Mouse (Mus musculus) liver, embryonic 16.5 days (tissue): ENCODE data around the gene Hbb-bh1. TPM values are rescaled to one million over a fixed set of nuclear protein-coding genes. Genes with fewer than 3 reads are reported as not detected.
"Not testable (repeated sequence)": the region's sequence is repeated elsewhere in the genome, so short reads cannot be mapped to it uniquely, and the experiment has no call there.

Experiments
- ATAC-seq: fragments of 200-750 bp; cut with Nextera tagmentation; 2 replicates; pipeline ENCODE4 v1.8.0; 2017; ENCODE audit warnings: low read depth, mild to moderate bottlenecking, moderate number of reproducible peaks, moderate library complexity
- H3K27ac ChIP-seq: fragments of 300-500 bp; sonication (generic); 2 replicates; pipeline ENCODE4 v1.5.1; 2014; ENCODE audit warnings: mild to moderate bottlenecking, low read length
- H3K27me3 ChIP-seq: fragments of 300-500 bp; sonication (generic); 2 replicates; pipeline ENCODE4 v1.6.1; 2014; ENCODE audit warnings: low read depth, low read length, mixed read lengths; ENCODE audit not compliant: control insufficient read depth, insufficient read depth
- H3K36me3 ChIP-seq: fragments of 300-500 bp; sonication (generic); 2 replicates; pipeline ENCODE4 v1.6.1; 2014; ENCODE audit warnings: mild to moderate bottlenecking; ENCODE audit not compliant: control insufficient read depth, insufficient read depth
- H3K4me1 ChIP-seq: fragments of 300-500 bp; sonication (generic); 2 replicates; pipeline ENCODE4 v1.6.1; 2014; ENCODE audit warnings: low read depth, low read length, mixed read lengths; ENCODE audit not compliant: control insufficient read depth
- H3K4me2 ChIP-seq: fragments of 300-500 bp; sonication (generic); 2 replicates; pipeline ENCODE4 v1.6.1; 2014; ENCODE audit warnings: low read depth, low read length, mixed read lengths
- H3K4me3 ChIP-seq: fragments of 300-500 bp; sonication (generic); 2 replicates; pipeline ENCODE4 v1.5.1; 2014; ENCODE audit warnings: low read depth, mild to moderate bottlenecking, low read length
- H3K9ac ChIP-seq: fragments of 300-500 bp; sonication (generic); 2 replicates; pipeline ENCODE4 v1.6.1; 2014; ENCODE audit warnings: low read depth, low read length
- H3K9me3 ChIP-seq: fragments of 300-500 bp; sonication (generic); replicated peaks from 2 replicates; pipeline ENCODE4 v1.6.1; 2016; ENCODE audit warnings: low read length; ENCODE audit not compliant: control insufficient read depth
- WGBS: fragments of 180-500 bp; shearing (Covaris S2); extraction: QIAGEN DNeasy Blood & Tissue Kit; methylation state at CpG from one replicate; pipeline ENCODE4 v1.1.7; 2014; ENCODE audit not compliant: insufficient replicate concordance; 5-methylcytosine and 5-hydroxymethylcytosine counted together
- polyA plus RNA-seq: library from polyadenylated mRNA; unstranded; fragments of >200 nt; fragmentation: Nextera tagmentation; extraction: Ambion mirVana; gene quantifications from 2 replicates; pipeline ENCODE4 v1.2.1, GENCODE M21; 2015

The Hbb-bh1 gene
- polyA plus RNA-seq, 1 experiment from 2014 or later: 24.9 TPM

DNA sequence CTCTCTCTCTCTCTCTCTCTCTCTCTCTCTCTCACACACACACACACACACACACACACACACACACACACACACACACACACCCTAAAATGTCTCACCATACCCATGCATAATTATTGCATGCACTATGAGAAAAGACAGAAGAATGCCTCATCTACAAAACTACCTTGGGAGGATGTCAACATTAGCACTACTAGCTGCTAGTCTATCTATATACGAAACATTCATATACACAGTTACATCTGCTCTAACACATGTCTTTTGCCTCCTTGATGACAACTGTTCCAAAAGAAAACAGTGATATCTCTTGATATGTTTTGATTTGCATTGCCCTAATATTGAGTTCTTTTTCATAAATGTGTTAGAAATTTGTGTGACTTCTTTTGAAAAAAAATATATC, 32.7 kb downstream of the Hbb-bh1 start:
- ATAC-seq: 0 out of 2 replicates have a peak, but pooled peaks have one; percentile 3
- H3K4me2 ChIP-seq: peak overlapping the region; percentile 52
- H3K9ac ChIP-seq: peak overlapping the region; percentile 47
- 54% methylated on average over 1 of the region's 1 CpGs for WGBS
- H3K36me3 ChIP-seq: peaks cover 2% of the 10 kb centered on the region; the same call in 1 of the 2 replicates
- H3K4me1 ChIP-seq: peaks cover 14% of the 10 kb centered on the region
- no peaks in the 10 kb centered on the region for H3K9me3 ChIP-seq
- H3K27ac ChIP-seq: peak overlapping the region; percentile 94
- H3K27me3 ChIP-seq: no peaks in the 10 kb centered on the region
- peak overlapping the region; percentile 44 for H3K4me3 ChIP-seq

- H3K27ac ChIP-seq: peak overlapping the region; percentile 94
- peaks cover 2% of the 10 kb centered on the region; the same call in 1 of the 2 replicates for H3K36me3 ChIP-seq
- no peaks in the 10 kb centered on the region for H3K27me3 ChIP-seq
- H3K4me2 ChIP-seq: peak overlapping the region; percentile 52
- H3K9ac ChIP-seq: peak overlapping the region; percentile 47
- H3K9me3 ChIP-seq: no peaks in the 10 kb centered on the region
- WGBS: 8% methylated on average over 1 of the region's 1 CpGs
- ATAC-seq: no peak
- peaks cover 14% of the 10 kb centered on the region for H3K4me1 ChIP-seq
- peak overlapping the region; percentile 44 for H3K4me3 ChIP-seq
Observed at GRCm38 (mm10) chr7:103809801-103810155, 33.2 kb downstream of the Hbb-bh1 start.

DNA sequence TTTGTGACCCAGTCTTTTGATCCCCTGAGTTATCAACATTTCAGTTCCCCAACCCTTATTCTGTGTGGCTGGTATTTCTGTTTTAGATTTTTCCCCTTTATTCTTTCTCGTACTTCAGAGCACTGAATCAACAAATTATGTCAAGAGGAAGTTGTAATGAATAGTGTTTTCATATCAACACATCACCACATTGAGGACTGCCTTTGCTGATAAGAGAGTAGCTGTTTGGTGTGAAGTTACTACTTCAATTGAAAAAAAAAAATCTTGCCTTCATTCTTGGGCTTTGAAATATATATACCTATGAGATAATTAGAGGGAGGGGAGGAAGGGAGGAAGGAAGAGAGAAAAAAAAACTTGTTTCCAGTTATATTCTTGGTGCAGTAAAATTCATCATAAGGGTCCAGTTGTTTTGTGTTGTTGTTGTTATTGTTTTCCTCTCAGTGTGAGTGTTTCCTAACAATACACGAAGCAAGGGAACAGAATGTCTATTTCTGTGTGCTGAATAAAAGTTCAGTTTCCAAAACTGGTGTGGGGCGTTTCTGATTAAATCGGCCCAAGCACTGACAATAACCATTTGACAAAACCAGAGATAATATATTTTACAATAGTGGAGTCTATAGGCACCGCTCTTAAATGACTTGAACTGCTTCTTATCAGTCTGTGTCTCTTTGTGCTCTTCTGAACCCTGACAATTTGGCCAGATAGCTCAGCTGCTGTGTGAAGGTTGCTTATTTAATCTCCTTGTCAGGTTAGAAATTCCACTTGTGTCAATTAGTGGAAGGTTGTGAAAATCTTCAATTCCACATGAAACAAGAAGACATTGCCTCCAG, 33.8 kb downstream of the Hbb-bh1 start:
- peaks cover 2% of the 10 kb centered on the region; the same call in 1 of the 2 replicates for H3K36me3 ChIP-seq
- WGBS: 11% methylated on average over 5 of the region's 5 CpGs
- peak overlapping the region; percentile 47 for H3K9ac ChIP-seq
- H3K4me2 ChIP-seq: peak overlapping the region; percentile 52
- no peaks in the 10 kb centered on the region for H3K9me3 ChIP-seq
- ATAC-seq: no peak
- H3K27ac ChIP-seq: peak overlapping the region; percentile 94
- H3K27me3 ChIP-seq: no peaks in the 10 kb centered on the region
- H3K4me3 ChIP-seq: peak overlapping the region; percentile 44
- H3K4me1 ChIP-seq: peaks cover 14% of the 10 kb centered on the region

DNA sequence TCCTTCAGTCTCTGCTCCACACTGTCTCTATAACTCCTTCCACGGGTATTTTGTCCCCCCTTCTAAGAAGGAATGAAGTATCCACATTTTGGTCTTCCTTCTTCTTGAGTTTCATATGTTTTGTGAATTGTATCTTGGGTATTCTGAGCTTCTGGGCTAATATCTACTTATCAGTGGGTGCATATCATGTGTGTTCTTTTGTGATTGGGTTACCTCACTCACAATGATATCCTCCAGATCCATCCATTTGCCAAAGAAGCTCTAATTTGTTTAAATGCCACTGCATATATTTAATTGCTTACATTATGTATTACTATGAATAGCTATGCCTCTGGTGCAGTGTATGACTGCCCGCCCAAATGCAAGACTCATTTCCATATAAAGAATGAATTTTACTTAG, 34.8 kb downstream of the Hbb-bh1 start:
- H3K36me3 ChIP-seq, ATAC-seq, H3K9me3 ChIP-seq, H3K4me3 ChIP-seq, H3K9ac ChIP-seq, H3K27me3 ChIP-seq: not testable (repeated sequence)
- Histone ChIP-seq H3K4me1 (peaks cover 14% of the 10 kb centered on the region), H3K27ac (peak overlapping the region; percentile 91), H3K4me2 (peak overlapping the region; percentile 34)
- 34% methylated on average over 2 of the region's 2 CpGs for WGBS

DNA sequence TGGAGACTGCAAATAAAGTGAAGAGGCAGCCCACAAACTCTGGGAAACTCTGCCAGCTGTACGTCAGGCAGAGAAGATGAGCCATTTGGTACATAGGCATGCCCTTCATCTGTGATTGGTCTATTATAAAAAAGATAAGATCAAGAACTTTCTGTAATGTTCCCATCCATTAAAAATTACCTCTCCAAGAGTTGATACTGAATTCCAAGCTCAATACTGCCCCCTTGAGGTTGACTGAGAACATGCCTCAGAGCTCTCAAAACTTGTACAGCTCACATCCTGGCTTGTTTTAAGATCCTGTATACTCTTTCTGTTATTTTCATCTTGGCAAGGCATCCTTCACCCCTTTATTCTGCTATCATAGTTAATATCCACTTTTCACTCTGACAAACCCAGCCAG, 36.1 kb downstream of the Hbb-bh1 start:
- 60% methylated on average over 1 of the region's 1 CpGs for WGBS
- Histone ChIP-seq H3K27ac (peak overlapping the region; percentile 86), H3K4me3 (no peak overlapping the region)

DNA sequence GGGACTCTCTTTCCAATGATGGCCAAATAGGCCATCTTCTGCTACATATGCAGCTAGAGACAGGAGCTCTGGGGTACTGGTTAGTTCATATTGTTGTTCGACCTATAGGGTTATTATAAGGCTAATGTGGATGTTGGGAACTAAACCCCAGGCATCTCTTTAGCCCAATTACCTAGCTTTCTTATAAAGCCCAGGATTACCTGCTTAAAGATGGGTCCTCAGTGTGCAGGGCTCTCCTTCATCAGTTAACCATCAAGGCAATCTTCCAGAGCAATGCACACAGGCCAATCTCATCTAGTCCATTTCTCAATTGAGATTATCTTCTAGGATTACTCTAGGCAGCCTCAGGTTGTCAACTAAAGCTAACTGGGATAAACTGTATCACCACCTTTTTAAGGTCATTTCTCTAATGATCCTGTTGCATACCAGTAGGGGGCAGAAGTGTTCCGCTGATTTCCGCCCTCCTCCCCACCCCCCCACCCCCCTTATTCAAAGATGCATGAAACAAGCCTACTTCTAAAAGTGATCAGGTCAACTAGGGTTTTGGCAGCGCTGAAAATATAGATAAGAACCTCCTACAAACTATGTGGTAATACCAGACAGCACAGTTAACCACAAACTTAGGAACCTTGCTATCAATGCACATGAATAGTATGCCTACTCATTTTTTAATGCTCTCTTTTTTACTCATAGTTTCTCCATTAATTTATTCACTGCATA, 50.1 kb downstream of the Hbb-bh1 start:
- H3K4me1 ChIP-seq: no peaks in the 10 kb centered on the region; the same call in 1 of the 2 replicates
- WGBS: 5% methylated on average over 4 of the region's 4 CpGs
- H3K27me3 ChIP-seq: no peaks in the 10 kb centered on the region
- H3K36me3 ChIP-seq: no peaks in the 10 kb centered on the region
- peak; percentile 93 for ATAC-seq
- no peak overlapping the region for H3K27ac ChIP-seq
- H3K4me3 ChIP-seq: no peak overlapping the region
- H3K4me2 ChIP-seq: no peak overlapping the region
- H3K9me3 ChIP-seq: no peaks in the 10 kb centered on the region
- no peak overlapping the region for H3K9ac ChIP-seq

More for the DNA sequence above, 36.1 kb downstream of the Hbb-bh1 start:
- no peaks in the 10 kb centered on the region for H3K27me3 ChIP-seq
- H3K9me3 ChIP-seq: no peaks in the 10 kb centered on the region
- no peak overlapping the region for H3K4me2 ChIP-seq
- H3K9ac ChIP-seq: peak overlapping the region; percentile 54
- peaks cover 14% of the 10 kb centered on the region for H3K4me1 ChIP-seq
- no peak for ATAC-seq
- H3K36me3 ChIP-seq: no peaks in the 10 kb centered on the region

DNA sequence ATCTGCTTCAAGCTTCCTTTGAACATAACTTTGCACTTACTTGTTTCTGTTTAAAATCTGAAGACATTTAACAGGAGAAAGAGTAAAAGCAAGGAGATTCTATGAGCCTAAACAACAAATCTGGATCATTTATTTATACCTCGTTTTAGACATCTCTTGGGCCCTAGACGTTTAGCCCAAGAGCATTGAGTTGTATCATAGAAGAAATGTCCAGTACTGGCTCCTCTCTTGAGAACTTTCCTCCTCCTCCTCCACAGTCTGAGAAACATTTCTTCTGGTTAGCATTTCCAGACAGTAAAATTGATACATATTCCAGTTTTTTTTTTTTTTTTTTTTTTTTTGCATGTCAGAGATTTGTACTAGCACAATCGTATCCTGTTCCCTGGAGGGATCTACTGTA, 51.2 kb downstream of the Hbb-bh1 start, which contains the start of gene Olfr67:
Gene Olfr67 (minus strand): TSS at position 101 of the 400 bp plus-strand sequence.
- no peaks in the 10 kb centered on the region for H3K36me3 ChIP-seq

More for the DNA sequence above, 51.2 kb downstream of the Hbb-bh1 start, which contains the start of gene Olfr67:
- no peaks in the 10 kb centered on the region; the same call in 1 of the 2 replicates for H3K4me1 ChIP-seq
- H3K4me2 ChIP-seq: no peak within 1 kb of the TSS
- no peaks in the 10 kb centered on the region for H3K9me3 ChIP-seq
- no peak within 1 kb of the TSS for H3K9ac ChIP-seq
- H3K27me3 ChIP-seq: no peaks in the 10 kb centered on the region
- 48% methylated on average over 3 of the region's 3 CpGs for WGBS
- H3K4me3 ChIP-seq: no peak within 1 kb of the TSS
- no peak within 1 kb of the TSS for H3K27ac ChIP-seq
- ATAC-seq: no peak
